Mouse (Mus musculus) hindbrain, embryonic 14.5 days (tissue): ENCODE results near the gene Ccdc158. TPM values are rescaled to one million over a fixed set of nuclear protein-coding genes. Genes with fewer than 3 reads are reported as not detected.

Source experiments
- ATAC-seq: fragments of 200-750 bp; cut with Nextera tagmentation; 2 replicates; pipeline ENCODE4 v1.8.0; 2017; ENCODE audit warnings: moderate number of reproducible peaks, mild to moderate bottlenecking, moderate TSS enrichment, moderate library complexity; ENCODE audit not compliant: low FRiP score
- DNase-seq: peaks from one replicate; pipeline ENCODE4 v3.0.0-alpha.2; 2015; ENCODE audit warnings: low spot score
- H3K27ac ChIP-seq: fragments of 300-500 bp; sonication (generic); 2 replicates; pipeline ENCODE4 v1.5.1; 2014; ENCODE audit warnings: mild to moderate bottlenecking, moderate library complexity
- H3K27me3 ChIP-seq: fragments of 300-500 bp; sonication (generic); 2 replicates; pipeline ENCODE4 v1.6.1; 2014; ENCODE audit warnings: mild to moderate bottlenecking, low read length, mixed read lengths; ENCODE audit not compliant: control insufficient read depth, insufficient read depth
- H3K36me3 ChIP-seq: fragments of 300-500 bp; sonication (generic); replicated peaks from 2 replicates; pipeline ENCODE4 v1.6.1; 2014; ENCODE audit not compliant: control insufficient read depth, insufficient read depth
- H3K4me1 ChIP-seq: fragments of 300-500 bp; sonication (generic); replicated peaks from 2 replicates; pipeline ENCODE4 v1.6.1; 2014; ENCODE audit warnings: antibody characterized with exemption, low read length, mixed read lengths; ENCODE audit not compliant: control insufficient read depth, insufficient read depth
- H3K4me2 ChIP-seq: fragments of 300-500 bp; sonication (generic); replicated peaks from 2 replicates; pipeline ENCODE4 v1.6.1; 2014; ENCODE audit warnings: mild to moderate bottlenecking, moderate library complexity
- H3K4me3 ChIP-seq: fragments of 300-500 bp; sonication (generic); replicated peaks from 2 replicates; pipeline ENCODE4 v1.5.1; 2014; ENCODE audit warnings: mild to moderate bottlenecking, low read length
- H3K9ac ChIP-seq: fragments of 300-500 bp; sonication (generic); 2 replicates; pipeline ENCODE4 v1.6.1; 2014
- H3K9me3 ChIP-seq: fragments of 300-500 bp; sonication (generic); 2 replicates; pipeline ENCODE4 v1.6.1; 2016; ENCODE audit warnings: low read length; ENCODE audit not compliant: control insufficient read depth
- WGBS: fragments of 180-500 bp; shearing (Covaris S2); extraction: QIAGEN DNeasy Blood & Tissue Kit; methylation state at CpG from one replicate; pipeline ENCODE4 v1.1.7; 2014; 5-methylcytosine and 5-hydroxymethylcytosine counted together
- polyA plus RNA-seq: library from polyadenylated mRNA; unstranded; fragments of >200 nt; fragmentation: Nextera tagmentation; extraction: Ambion mirVana; gene quantifications from 2 replicates; pipeline ENCODE4 v1.2.1, GENCODE M21; 2014

Ccdc158 gene
- polyA plus RNA-seq, 1 experiment from 2014 or later = 1.0 TPM

DNA sequence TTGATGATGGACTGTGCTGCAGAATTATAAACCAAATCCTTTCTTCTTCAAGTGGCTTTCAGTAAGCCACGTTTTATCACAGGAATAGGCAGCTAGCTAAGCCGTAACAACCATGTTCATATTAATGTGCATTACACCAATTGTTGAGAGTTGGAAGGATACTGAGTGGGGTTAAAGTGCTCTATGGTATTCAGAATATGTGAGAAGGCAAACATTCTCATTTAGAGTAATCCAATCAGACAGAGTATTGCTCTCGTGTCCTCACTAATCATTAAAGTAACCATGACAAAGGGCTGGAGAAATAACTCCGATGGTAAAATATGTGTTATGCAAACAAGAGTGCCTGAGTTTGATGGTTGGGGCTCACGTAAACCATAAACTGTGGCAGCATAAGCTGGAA is 53.2 kb downstream of the Ccdc158 start:
- no peaks in the 10 kb centered on the region for H3K27me3 ChIP-seq
- H3K4me1 ChIP-seq = no peaks in the 10 kb centered on the region
- ATAC-seq = no peak
- no peak overlapping the region for H3K4me3 ChIP-seq
- H3K9ac ChIP-seq = no peak overlapping the region
- H3K36me3 ChIP-seq = no peaks in the 10 kb centered on the region
- no peak overlapping the region for H3K27ac ChIP-seq
- WGBS = 83% methylated on average over 5 of the region's 5 CpGs
- no peak overlapping the region for H3K4me2 ChIP-seq
- H3K9me3 ChIP-seq = no peaks in the 10 kb centered on the region
- no peak for DNase-seq

DNA sequence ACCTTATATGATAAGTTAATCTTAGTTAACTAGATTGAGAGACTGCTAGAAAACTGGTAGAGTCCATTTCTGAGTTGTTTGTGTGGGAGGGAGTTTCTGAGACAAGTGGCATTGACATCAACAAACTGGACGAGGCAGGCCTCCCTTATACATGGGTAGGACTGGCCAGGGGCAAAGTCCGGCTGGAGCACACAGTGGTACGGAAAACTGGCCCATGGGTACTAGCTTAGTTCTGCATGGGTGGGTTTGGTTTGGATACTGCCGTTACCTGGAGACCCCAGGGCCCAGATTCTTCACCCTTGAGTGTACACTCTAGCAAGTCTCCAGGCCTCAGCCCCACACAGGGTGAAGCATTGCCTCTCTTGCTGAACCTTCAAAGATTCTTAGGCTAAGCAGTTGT is 62.3 kb downstream of the Ccdc158 start:
- 94% methylated on average over 4 of the region's 4 CpGs for WGBS
- ATAC-seq = no peak
- DNase-seq = no peak

DNA sequence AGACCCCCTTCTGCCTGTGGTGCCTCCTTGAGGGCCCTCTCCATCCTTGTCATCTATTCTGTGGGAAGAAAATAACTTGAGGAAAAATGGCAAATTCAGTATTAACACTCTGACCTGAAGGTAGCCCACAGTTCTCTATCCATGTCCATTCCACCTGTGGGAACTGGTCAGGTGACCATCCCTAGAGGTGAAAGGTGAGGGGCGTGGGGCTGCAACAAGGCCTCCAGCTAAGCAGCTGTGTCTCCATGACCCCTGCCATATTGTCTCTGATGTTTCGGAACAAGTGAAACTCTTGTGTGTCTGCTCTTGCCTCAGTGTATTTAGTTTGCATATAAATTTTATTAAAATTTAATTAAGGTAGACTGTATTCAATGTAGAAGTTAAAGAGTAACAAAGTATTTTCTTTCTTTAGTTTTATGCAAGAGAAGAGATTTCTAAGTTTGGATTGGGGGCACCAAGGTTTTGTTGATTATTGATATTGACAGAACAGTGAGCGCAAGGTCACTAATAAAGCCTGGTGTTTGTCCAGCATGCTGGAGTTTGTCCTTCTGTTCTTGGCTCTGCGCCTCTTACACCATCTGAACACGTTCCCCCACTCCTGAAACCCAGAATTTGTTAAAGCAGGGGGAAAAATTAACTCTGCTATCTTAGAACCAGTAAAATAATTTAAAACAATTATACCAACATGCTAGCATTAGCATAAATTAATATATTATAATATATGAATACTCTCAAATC is 67.4 kb downstream of the Ccdc158 start:
- Histone ChIP-seq H3K4me3 (no peak overlapping the region), H3K27me3 (no peaks in the 10 kb centered on the region), H3K4me2 (no peak overlapping the region), H3K9me3 (no peaks in the 10 kb centered on the region), H3K27ac (no peak overlapping the region), H3K4me1 (peaks cover 7% of the 10 kb centered on the region; the same call in 1 of the 2 replicates), H3K36me3 (no peaks in the 10 kb centered on the region), H3K9ac (no peak overlapping the region)
- 93% methylated on average over 5 of the region's 5 CpGs for WGBS
- DNase-seq (no peak), ATAC-seq (no peak)

More for the DNA sequence above, 62.3 kb downstream of the Ccdc158 start:
- no peak overlapping the region for H3K9ac ChIP-seq
- no peaks in the 10 kb centered on the region for H3K27me3 ChIP-seq
- no peak overlapping the region for H3K4me2 ChIP-seq
- H3K9me3 ChIP-seq = no peaks in the 10 kb centered on the region
- H3K27ac ChIP-seq = no peak overlapping the region
- no peaks in the 10 kb centered on the region for H3K36me3 ChIP-seq
- no peaks in the 10 kb centered on the region for H3K4me1 ChIP-seq
- no peak overlapping the region for H3K4me3 ChIP-seq

DNA sequence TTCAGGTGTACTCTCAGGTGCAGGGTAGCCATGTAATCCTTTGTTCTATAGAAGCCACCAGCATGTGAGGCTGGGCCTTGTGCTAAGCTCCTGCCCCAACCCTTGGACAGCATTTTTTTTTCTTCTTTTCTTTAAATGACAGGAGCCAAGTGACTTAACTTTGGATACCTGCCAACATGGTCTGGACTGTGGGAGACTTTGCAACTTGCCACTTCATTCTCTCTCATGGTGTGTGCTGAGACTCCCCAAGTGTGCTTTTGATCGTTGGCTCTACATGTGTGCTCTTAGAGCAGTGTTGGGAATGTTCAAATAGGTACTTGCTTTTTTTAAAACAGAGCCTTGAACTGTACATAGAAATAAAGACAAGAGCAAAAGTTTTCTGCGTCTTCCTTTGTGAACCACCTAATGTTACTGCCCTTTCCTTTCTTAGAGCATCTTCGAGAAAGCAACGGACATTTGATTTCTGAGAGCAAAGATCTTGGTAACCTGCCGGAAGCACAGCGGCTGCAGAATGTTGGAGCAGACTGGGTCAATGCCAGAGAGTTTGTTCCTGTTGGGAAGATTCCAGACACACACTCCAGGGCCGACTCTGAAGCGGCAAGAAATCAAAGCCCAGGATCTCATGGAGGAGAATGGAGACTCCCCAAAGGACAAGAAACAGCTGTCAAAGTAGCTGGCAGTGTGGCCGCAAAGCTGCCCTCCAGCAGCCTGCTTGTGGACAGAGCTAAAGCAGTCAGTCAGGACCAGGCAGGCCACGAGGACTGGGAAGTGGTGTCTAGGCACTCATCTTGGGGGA is 70.4 kb downstream of the Ccdc158 start:
- Histone ChIP-seq H3K27ac (no peak overlapping the region), H3K9me3 (no peaks in the 10 kb centered on the region), H3K36me3 (no peaks in the 10 kb centered on the region), H3K9ac (no peak overlapping the region), H3K27me3 (no peaks in the 10 kb centered on the region), H3K4me1 (peaks cover 7% of the 10 kb centered on the region; the same call in 1 of the 2 replicates), H3K4me3 (no peak overlapping the region), H3K4me2 (no peak overlapping the region; the same call in 1 of the 2 replicates)
- ATAC-seq (no peak), DNase-seq (no peak)
- 64% methylated on average over 10 of the region's 10 CpGs for WGBS

DNA sequence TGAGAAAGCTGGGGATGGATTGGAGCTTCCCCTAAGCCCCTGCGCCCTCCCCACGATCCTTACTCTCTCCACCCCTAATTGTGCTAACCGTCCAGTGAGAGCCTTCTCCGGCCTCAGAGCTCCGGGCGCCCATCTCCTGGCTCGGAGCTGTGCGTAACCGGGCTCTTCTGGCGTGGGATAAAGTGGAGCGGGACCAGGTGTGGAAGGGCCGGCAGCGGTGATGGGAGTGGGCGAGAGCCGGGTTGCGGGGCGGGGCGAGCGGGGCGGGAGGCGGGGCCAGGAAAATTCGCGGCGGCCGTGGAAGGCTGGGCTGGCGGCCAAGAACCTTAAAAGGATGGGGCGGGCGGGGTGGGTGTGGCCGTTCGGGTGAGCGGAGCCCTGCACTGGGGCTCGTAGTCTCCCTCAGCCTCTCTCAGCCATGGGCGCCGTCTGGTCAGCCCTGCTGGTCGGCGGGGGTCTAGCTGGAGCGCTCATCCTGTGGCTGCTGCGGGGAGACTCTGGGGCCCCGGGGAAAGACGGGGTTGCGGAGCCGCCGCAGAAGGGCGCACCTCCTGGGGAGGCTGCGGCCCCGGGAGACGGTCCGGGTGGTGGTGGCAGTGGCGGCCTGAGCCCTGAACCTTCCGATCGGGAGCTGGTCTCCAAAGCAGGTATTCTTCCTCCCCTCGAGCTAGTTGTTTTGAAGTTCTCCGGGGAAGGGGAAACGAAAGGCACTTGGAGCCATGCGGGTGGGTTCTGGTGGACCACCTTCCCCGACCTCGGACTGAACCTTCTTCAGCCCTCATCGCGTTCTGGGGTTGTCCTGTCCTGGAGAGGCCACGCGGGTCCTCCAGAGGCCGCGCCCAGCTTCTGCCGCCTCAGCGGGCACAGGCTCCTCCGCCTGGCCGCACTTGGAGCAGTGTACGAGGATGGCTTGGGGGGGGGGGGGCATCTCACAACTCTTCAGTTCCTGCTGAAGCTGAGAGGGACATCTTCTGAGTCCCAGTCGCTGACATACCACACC is 72.1 kb downstream of the Ccdc158 start, which contains the start of gene Stbd1:
TSS of gene Stbd1 (plus strand) at position 351 of the 1,000 bp plus-strand sequence.
- H3K4me1 ChIP-seq = peaks cover 7% of the 10 kb centered on the region; the same call in 1 of the 2 replicates
- no peak within 1 kb of the TSS for H3K27ac ChIP-seq
- peak within 1 kb of the TSS; percentile 99 for H3K4me2 ChIP-seq
- ATAC-seq = peak; percentile 88
- H3K4me3 ChIP-seq = peak within 1 kb of the TSS; percentile 73
- peak within 1 kb of the TSS; percentile 70 for H3K9ac ChIP-seq
- no peaks in the 10 kb centered on the region for H3K9me3 ChIP-seq
- under 1% methylated on average over 69 of the region's 69 CpGs for WGBS
- peak; percentile 50 for DNase-seq
- H3K27me3 ChIP-seq = no peaks in the 10 kb centered on the region
- no peaks in the 10 kb centered on the region for H3K36me3 ChIP-seq

DNA sequence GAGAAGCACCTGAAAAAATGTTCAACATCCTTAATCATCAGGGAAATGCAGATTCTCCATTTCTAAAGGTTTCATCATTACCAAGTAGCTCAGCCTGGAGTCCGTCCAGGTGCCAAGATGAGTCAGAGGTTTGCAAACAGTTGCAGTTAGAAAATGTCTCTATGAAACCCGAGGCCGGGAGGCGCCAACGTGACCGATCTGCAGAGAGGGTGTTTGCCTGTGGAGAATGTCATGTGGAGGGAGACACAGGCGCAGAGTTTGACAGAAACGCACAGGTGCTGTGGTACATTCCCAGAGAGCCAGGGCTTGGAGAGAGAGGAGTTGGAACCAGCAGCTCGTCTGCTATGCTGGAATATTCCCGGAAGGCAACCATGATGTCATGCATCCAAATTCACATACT is 76.0 kb downstream of the Ccdc158 start:
- no peak for DNase-seq
- WGBS = 85% methylated on average over 10 of the region's 10 CpGs

DNA sequence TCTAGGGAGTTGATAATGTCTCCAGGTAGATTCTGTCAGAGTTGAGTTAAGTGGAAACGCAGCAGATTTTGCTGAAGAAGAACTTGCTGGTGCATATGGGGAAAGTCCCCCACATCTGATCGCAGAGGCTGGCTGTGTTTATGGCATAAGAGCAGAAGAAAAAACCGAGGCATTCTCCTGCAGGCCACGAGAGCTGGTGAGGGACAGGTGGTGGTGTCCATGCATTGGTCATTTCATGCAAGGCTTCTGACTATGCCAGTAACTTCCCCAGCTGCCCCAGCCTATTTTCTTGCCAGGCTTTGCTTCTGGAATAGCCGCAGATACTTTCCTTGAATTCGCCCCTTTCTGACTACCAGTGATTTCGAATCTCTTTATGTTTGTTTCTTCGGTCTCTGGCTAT is 78.2 kb downstream of the Ccdc158 start:
- H3K4me3 ChIP-seq = no peak overlapping the region
- no peak overlapping the region for H3K4me2 ChIP-seq
- WGBS = 89% methylated on average over 8 of the region's 8 CpGs
- H3K27me3 ChIP-seq = no peaks in the 10 kb centered on the region
- no peak overlapping the region for H3K27ac ChIP-seq
- no peaks in the 10 kb centered on the region for H3K9me3 ChIP-seq
- ATAC-seq = no peak
- no peak overlapping the region for H3K9ac ChIP-seq
- DNase-seq = no peak
- no peaks in the 10 kb centered on the region for H3K4me1 ChIP-seq
- H3K36me3 ChIP-seq = no peaks in the 10 kb centered on the region

More for the DNA sequence above, 76.0 kb downstream of the Ccdc158 start:
- Histone ChIP-seq H3K9ac (no peak overlapping the region), H3K27me3 (no peaks in the 10 kb centered on the region), H3K4me3 (no peak overlapping the region), H3K4me1 (peaks cover 7% of the 10 kb centered on the region; the same call in 1 of the 2 replicates), H3K36me3 (no peaks in the 10 kb centered on the region), H3K9me3 (no peaks in the 10 kb centered on the region), H3K27ac (no peak overlapping the region), H3K4me2 (no peak overlapping the region)
- ATAC-seq = no peak

DNA sequence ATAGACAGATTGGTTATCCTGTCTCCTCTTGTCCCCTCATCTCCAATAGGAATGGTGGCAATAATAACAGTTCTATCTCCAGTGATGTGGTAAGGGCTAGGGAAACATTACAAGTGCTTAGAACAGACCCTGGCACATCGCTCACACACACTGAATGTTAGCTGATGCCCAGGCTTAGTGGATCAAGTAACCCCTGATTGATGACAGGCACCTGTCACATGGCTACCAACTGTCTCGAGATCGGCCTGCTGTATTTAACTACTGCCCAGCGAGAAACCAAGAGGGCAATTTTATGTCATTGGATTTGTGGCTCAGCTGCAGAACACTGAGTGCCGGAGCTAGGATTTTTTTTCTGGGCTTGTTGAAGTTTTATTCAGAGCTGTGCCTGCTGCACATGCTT is 80.0 kb downstream of the Ccdc158 start:
- WGBS = 85% methylated on average over 5 of the region's 5 CpGs
- no peaks in the 10 kb centered on the region for H3K4me1 ChIP-seq
- H3K27me3 ChIP-seq = no peaks in the 10 kb centered on the region
- H3K9ac ChIP-seq = no peak overlapping the region
- no peak overlapping the region for H3K27ac ChIP-seq
- ATAC-seq = no peak
- no peaks in the 10 kb centered on the region for H3K9me3 ChIP-seq
- no peak overlapping the region for H3K4me3 ChIP-seq
- H3K4me2 ChIP-seq = no peak overlapping the region
- H3K36me3 ChIP-seq = no peaks in the 10 kb centered on the region
- DNase-seq = no peak
